Mouse (Mus musculus): ENCODE data around the gene Tmbim1. TPM values are rescaled to one million over a fixed set of nuclear protein-coding genes. Genes with fewer than 3 reads are reported as not detected.
"Not testable (repeated sequence)": the region's sequence is repeated elsewhere in the genome, so short reads cannot be mapped to it uniquely, and the experiment has no call there.

Gene Tmbim1
- polyA plus RNA-seq, 1 experiment = 46.0 TPM

DNA sequence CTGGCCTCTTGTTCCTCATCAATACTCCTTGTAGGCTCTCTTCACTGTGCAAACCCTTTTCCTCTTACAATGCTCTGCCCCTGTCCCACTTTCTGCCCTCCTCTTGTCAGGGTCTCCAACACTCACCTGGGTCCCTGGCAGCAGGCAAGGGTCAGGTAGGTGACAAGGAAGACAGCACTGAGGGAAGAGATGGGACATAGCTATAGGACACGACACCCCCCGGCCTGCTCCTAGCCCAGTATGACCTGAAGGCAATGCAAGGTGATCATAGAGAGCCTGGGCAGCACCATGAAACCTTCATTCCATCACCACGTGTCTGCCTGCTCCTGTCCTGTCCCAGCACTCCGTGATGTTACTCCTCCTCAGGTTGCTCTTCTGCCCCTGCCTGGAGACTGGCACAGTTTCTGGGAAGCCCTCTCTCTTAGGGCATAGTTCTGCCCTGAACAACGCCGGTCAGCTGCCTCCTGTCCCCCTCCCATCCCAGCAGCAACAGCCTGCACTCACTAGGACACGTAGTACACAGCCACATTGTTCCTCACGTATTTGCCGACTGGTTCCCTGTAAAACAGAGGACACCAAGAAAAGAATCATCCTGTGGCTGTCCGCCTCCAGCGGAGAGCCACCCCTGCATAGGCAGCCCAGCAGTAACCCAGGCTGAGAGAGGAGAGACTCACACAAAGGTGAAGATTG lies 12.9 kb downstream of the Tmbim1 start:
- Histone ChIP-seq H3K4me3 (ENCODE audit: insufficient read depth, low read length) (no peak overlapping the region), H3K4me1 (ENCODE audit: control insufficient read depth, insufficient read depth, low read length) (peaks cover 20% of the 10 kb centered on the region), H3K27ac (ENCODE audit: insufficient read depth, low read length) (peak overlapping the region; percentile 52; the same call in 1 of the 2 replicates)
- TF ChIP-seq POLR2A (IDR thresholded peaks at IDR 0.05; ENCODE audit: extremely low read depth, insufficient read depth, low read length) = no peak
- TF ChIP-seq CTCF (IDR thresholded peaks at IDR 0.05; ENCODE audit: extremely low read depth, insufficient read depth, low read length) = no peak

DNA sequence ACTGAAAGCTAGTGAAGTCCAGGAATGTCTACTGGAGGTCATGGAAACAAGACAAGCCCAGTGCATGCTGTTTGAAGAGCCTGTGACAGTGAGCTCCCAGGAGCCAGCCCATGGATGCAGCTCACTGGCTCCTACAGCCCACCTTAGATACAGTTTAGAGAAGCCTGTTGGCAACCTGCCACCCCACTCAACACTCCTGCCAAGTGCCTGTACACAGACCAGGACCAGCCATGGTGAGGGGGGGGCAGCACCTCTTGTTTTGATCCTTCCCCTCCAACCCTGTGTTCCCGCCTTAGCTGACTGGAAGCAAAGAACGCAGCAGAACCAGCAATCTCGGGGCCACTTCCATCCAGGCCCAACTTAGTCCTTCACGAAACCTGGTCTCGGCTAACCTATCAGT lies 15.3 kb downstream of the Tmbim1 start:
- H3K4me1 ChIP-seq (ENCODE audit: control insufficient read depth, insufficient read depth, low read length) = peaks cover 13% of the 10 kb centered on the region
- no peak overlapping the region for H3K27ac ChIP-seq (ENCODE audit: insufficient read depth, low read length)
- H3K4me3 ChIP-seq (ENCODE audit: insufficient read depth, low read length) = no peak overlapping the region
- no peak for TF ChIP-seq CTCF (IDR thresholded peaks at IDR 0.05; ENCODE audit: extremely low read depth, insufficient read depth, low read length)
- TF ChIP-seq POLR2A (IDR thresholded peaks at IDR 0.05; ENCODE audit: extremely low read depth, insufficient read depth, low read length) = no peak

DNA sequence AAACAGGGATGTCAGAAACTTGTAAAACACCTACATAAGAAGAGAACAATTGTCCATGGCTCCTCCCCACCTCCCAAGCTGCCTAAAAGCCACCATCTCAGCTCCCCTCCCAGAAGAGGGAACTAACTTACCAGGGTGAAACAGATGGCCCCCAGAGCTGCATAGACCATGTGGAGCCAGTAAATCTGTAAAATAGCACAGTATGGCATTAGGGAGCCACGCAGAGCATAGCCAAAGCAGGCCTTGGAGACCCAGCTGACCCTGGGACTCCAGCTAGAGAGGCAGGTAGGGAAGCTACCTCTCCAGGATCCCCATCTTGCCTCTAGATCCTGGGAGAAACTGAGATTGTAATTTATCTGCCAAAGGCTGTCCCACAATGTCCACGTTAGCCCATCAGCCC lies 15.7 kb downstream of the Tmbim1 start:
- peaks cover 9% of the 10 kb centered on the region for H3K4me1 ChIP-seq (ENCODE audit: control insufficient read depth, insufficient read depth, low read length)
- H3K4me3 ChIP-seq (ENCODE audit: insufficient read depth, low read length) = no peak overlapping the region
- no peak for TF ChIP-seq POLR2A (IDR thresholded peaks at IDR 0.05; ENCODE audit: extremely low read depth, insufficient read depth, low read length)
- no peak overlapping the region for H3K27ac ChIP-seq (ENCODE audit: insufficient read depth, low read length)

DNA sequence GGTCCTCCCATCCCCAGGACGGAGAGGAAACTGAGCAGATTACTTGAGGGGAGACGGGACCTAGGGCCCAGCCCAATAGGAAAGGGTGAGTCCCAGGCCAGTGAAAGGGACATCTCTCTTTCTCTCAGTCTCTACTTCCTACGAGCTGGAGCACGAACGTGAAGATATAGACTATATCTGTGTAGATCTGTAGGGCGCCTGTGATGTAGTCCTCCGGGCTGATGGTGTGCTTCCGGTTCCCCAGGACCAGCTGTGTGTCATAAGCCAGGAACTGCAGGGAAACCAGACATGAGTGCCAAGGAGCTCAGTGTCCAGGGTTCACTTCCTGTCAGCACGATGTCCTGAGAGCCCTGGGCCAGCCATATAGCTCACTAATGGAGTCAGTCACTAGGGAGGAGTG lies 16.2 kb downstream of the Tmbim1 start:
- Histone ChIP-seq H3K4me3 (ENCODE audit: insufficient read depth, low read length) (no peak overlapping the region), H3K27ac (ENCODE audit: insufficient read depth, low read length) (no peak overlapping the region), H3K4me1 (ENCODE audit: control insufficient read depth, insufficient read depth, low read length) (peaks cover 7% of the 10 kb centered on the region)
- TF ChIP-seq POLR2A (IDR thresholded peaks at IDR 0.05; ENCODE audit: extremely low read depth, insufficient read depth, low read length) (no peak), CTCF (IDR thresholded peaks at IDR 0.05; ENCODE audit: extremely low read depth, insufficient read depth, low read length) (no peak)

DNA sequence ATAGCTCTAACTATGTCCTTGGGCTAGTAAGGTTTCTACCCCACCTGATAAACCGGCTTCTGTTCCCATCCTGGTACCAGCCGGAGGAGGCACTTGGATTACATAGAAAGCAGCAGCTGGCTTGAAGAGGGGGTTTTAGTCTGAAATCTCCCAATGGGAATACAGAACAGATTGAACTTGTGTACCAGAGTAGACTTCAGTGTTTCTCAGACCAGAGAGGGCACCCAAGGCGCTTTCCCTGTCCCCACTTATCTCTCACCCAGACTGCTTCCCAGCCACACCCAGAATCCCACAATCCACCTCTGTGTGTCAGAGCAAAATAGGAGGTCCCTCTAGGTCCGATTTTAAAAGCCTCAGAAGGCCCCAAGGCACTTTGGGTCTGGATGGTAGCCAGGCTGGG lies 17.1 kb downstream of the Tmbim1 start:
- no peak overlapping the region for H3K27ac ChIP-seq (ENCODE audit: insufficient read depth, low read length)
- H3K4me3 ChIP-seq (ENCODE audit: insufficient read depth, low read length) = no peak overlapping the region
- no peak for TF ChIP-seq POLR2A (IDR thresholded peaks at IDR 0.05; ENCODE audit: extremely low read depth, insufficient read depth, low read length)
- TF ChIP-seq CTCF (IDR thresholded peaks at IDR 0.05; ENCODE audit: extremely low read depth, insufficient read depth, low read length) = no peak
- peaks cover 6% of the 10 kb centered on the region for H3K4me1 ChIP-seq (ENCODE audit: control insufficient read depth, insufficient read depth, low read length)

DNA sequence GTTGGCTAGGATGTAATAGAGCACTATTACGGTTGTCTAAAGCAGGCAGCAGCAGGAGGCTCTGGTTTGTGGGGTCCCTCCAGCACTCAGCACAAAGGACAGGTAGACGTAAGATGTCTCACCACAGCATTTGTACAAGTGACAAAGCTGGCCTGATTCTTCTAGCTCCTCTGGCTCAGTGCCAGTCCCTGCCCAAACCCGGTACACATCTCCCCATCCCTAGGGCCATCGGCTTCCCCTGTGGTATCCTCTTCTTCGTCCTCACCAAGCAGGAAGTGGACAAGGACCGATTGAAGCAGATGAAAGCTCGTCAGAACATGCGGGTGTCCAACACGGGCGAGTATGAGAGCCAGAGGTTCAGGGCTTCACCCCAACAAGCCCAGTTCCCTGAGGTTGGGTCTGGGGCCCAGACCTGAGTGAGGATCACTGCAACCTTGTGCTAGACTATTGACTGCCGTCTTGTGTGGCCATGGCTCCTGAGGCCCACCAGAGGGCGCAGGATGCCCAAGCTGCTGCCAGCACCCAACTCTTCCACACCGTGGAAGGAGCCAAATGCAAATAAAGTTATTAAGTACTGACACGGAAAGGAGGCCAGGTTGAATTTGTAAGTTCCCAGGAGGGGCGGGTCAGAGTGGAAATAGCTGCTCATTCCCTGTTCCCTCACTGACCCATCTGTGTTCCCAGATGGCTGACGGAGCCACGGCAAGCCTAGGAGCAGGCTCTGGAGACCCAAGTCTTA lies 18.4 kb downstream of the Tmbim1 start:
- H3K27ac ChIP-seq (ENCODE audit: insufficient read depth, low read length); H3K4me1 ChIP-seq (ENCODE audit: control insufficient read depth, insufficient read depth, low read length); H3K4me3 ChIP-seq (ENCODE audit: insufficient read depth, low read length): not testable (repeated sequence)

DNA sequence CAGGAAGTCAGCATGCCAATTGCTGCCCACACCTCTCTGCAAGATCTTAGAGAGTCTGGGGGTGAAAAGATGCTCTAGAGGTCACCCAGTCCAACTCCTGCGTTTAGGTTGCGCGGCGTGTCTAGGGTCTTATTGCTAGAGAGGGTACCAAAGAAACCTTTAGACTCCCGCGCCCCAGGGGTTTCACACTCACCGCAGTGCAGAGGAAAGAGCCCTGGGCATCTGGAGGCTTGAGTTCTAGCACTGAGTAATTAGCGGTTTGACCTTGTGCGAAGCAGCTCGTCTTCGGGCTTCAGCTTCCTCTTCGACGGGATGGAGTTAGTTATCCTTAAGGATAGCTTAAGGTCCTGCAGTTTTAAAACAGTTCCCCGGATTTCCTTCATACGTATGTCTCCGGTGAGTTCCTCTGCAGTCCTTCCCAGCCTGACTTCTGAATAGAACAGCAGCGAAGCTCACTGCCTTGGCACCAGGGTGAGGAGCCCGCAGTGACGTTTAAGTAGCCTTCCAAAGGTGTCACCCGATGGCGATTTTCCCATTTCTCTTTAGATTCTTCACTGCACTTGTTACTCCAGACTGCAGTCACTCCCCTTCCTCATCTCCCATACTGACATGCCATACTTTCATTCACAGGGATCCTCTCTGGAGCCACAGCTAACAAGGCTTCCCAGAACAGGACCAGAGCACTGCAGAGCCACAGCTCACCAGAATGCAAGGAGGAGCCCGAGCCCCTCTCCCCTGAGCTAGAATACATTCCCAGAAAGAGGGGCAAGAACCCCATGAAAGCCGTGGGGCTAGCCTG lies 20.0 kb downstream of the Tmbim1 start:
- peaks cover 4% of the 10 kb centered on the region; the same call in 1 of the 2 replicates for H3K4me1 ChIP-seq (ENCODE audit: control insufficient read depth, insufficient read depth, low read length)
- peak; percentile 17; the same call in 1 of the 2 replicates for TF ChIP-seq POLR2A (IDR thresholded peaks at IDR 0.05; ENCODE audit: extremely low read depth, insufficient read depth, low read length)
- no peak for TF ChIP-seq CTCF (IDR thresholded peaks at IDR 0.05; ENCODE audit: extremely low read depth, insufficient read depth, low read length)
- H3K27ac ChIP-seq (ENCODE audit: insufficient read depth, low read length) = no peak overlapping the region
- peak overlapping the region; percentile 65 for H3K4me3 ChIP-seq (ENCODE audit: insufficient read depth, low read length)

DNA sequence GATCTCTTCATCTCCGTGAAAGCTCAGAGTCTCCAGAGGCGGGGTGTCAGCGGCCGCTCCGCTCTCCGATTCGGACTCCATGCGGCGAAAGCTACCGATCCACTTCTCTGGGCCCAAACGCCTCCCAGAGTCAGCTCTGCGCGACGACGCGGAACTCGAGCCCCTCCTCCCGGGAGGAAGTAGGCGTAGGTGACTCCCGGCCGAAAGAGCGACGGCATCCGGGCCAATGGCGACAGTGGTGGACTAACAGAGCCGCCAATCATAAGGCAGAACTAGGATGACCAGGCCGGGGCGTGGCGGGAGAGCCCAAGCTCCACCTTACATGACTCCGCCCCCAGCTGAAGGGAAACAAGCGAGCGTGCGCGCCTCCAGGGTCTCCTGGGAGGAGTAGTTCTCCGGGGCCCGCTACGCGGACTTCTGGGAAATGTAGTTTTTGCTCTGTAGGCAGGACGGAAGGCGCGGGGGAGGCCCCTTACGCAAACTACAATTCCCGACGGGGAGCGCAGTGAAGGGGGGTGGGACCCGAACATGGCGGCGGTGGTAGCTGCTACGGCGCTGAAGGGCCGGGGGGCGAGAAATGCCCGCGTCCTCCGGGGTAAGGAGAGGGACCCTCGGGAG lies 20.8 kb downstream of the Tmbim1 start, which contains the start of the genes Aamp and Pnkd:
Gene Aamp, minus strand, starts transcription at position 196 of the 618 bp plus-strand sequence.
Gene Pnkd, plus strand, starts transcription at position 388 of the 618 bp plus-strand sequence.
- TF ChIP-seq POLR2A (IDR thresholded peaks at IDR 0.05; ENCODE audit: extremely low read depth, insufficient read depth, low read length) = peak; percentile 89; the same call in 1 of the 2 replicates
- no peak for TF ChIP-seq CTCF (IDR thresholded peaks at IDR 0.05; ENCODE audit: extremely low read depth, insufficient read depth, low read length)
- Histone ChIP-seq H3K4me1 (ENCODE audit: control insufficient read depth, insufficient read depth, low read length) (peaks cover 1% of the 10 kb centered on the region; the same call in 1 of the 2 replicates), H3K4me3 (ENCODE audit: insufficient read depth, low read length) (peak within 1 kb of the TSS; percentile 65), H3K27ac (ENCODE audit: insufficient read depth, low read length) (no peak within 1 kb of the TSS)
